Mouse (Mus musculus) forebrain, embryonic 15.5 days (tissue): ENCODE data around the gene Pttg1. TPM values are rescaled to one million over a fixed set of nuclear protein-coding genes. Genes with fewer than 3 reads are reported as not detected.

ENCODE experiments used
- ATAC-seq: fragments of 200-750 bp; cut with Nextera tagmentation; replicated peaks from 2 replicates; pipeline ENCODE4 v1.8.0; 2017; ENCODE audit warnings: mild to moderate bottlenecking, moderate TSS enrichment, moderate library complexity
- H3K27ac ChIP-seq: fragments of 300-500 bp; sonication (generic); replicated peaks from 2 replicates; pipeline ENCODE4 v1.5.1; 2015; ENCODE audit warnings: mild to moderate bottlenecking, inconsistent platforms
- H3K27me3 ChIP-seq: fragments of 300-500 bp; sonication (generic); 2 replicates; pipeline ENCODE4 v1.6.1; 2015; ENCODE audit warnings: inconsistent platforms
- H3K36me3 ChIP-seq: fragments of 300-500 bp; sonication (generic); 2 replicates; pipeline ENCODE4 v1.6.1; 2015; ENCODE audit warnings: mild to moderate bottlenecking, inconsistent platforms
- H3K4me1 ChIP-seq: fragments of 300-500 bp; sonication (generic); 2 replicates; pipeline ENCODE4 v1.6.1; 2015; ENCODE audit warnings: inconsistent platforms
- H3K4me2 ChIP-seq: fragments of 300-500 bp; sonication (generic); replicated peaks from 2 replicates; pipeline ENCODE4 v1.6.1; 2015; ENCODE audit warnings: mild to moderate bottlenecking, inconsistent platforms
- H3K4me3 ChIP-seq: fragments of 300-500 bp; sonication (generic); 2 replicates; pipeline ENCODE4 v1.5.1; 2015; ENCODE audit warnings: mild to moderate bottlenecking, inconsistent platforms
- H3K9ac ChIP-seq: fragments of 300-500 bp; sonication (generic); replicated peaks from 2 replicates; pipeline ENCODE4 v1.6.1; 2015; ENCODE audit warnings: mild to moderate bottlenecking, inconsistent platforms
- H3K9me3 ChIP-seq: fragments of 300-500 bp; sonication (generic); 2 replicates; pipeline ENCODE4 v1.6.1; 2016; ENCODE audit warnings: inconsistent platforms
- WGBS: fragments of 180-500 bp; shearing (Covaris S2); methylation state at CpG from one replicate; pipeline ENCODE4 v1.1.7; 2015; ENCODE audit warnings: mixed read lengths; 5-methylcytosine and 5-hydroxymethylcytosine counted together
- polyA plus RNA-seq: library from polyadenylated mRNA; unstranded; fragments of >200 nt; fragmentation: Nextera tagmentation; extraction: Ambion mirVana; gene quantifications from 2 replicates; pipeline ENCODE4 v1.2.1, GENCODE M21; 2015

Gene Pttg1
- polyA plus RNA-seq, 1 experiment from 2014 or later = 30.7 TPM

GRCm38 (mm10) chr11:43385055-43385649 is 40.9 kb downstream of the Pttg1 start:
- H3K36me3 ChIP-seq = no peaks in the 10 kb centered on the region
- peak overlapping the region; percentile 39 for H3K4me3 ChIP-seq
- peak overlapping the region; percentile 66 for H3K27ac ChIP-seq
- H3K9ac ChIP-seq = peak overlapping the region; percentile 54
- H3K4me1 ChIP-seq = peaks cover 14% of the 10 kb centered on the region
- 1% methylated on average over 18 of the region's 18 CpGs for WGBS
- no peaks in the 10 kb centered on the region for H3K27me3 ChIP-seq
- H3K4me2 ChIP-seq = peak overlapping the region; percentile 80
- H3K9me3 ChIP-seq = no peaks in the 10 kb centered on the region
- peak; percentile 87 for ATAC-seq

GRCm38 (mm10) chr11:43383581-43383980 is 42.5 kb downstream of the Pttg1 start:
- no peaks in the 10 kb centered on the region for H3K9me3 ChIP-seq
- no peak overlapping the region for H3K4me2 ChIP-seq
- no peaks in the 10 kb centered on the region for H3K27me3 ChIP-seq
- no peak for ATAC-seq
- no peak overlapping the region for H3K27ac ChIP-seq
- H3K36me3 ChIP-seq = no peaks in the 10 kb centered on the region
- H3K4me3 ChIP-seq = no peak overlapping the region
- peaks cover 14% of the 10 kb centered on the region for H3K4me1 ChIP-seq
- H3K9ac ChIP-seq = no peak overlapping the region
- 96% methylated on average over 2 of the region's 2 CpGs for WGBS

- Histone ChIP-seq H3K9ac (no peak overlapping the region), H3K4me1 (peaks cover 13% of the 10 kb centered on the region), H3K27ac (no peak overlapping the region), H3K36me3 (no peaks in the 10 kb centered on the region), H3K4me3 (no peak overlapping the region), H3K27me3 (no peaks in the 10 kb centered on the region), H3K9me3 (no peaks in the 10 kb centered on the region), H3K4me2 (no peak overlapping the region)
- ATAC-seq = no peak
- WGBS = 91% methylated on average over 7 of the region's 7 CpGs
Measured at GRCm38 (mm10) chr11:43380901-43381300, 45.1 kb downstream of the Pttg1 start.

- 85% methylated on average over 11 of the region's 11 CpGs for WGBS
- no peak for ATAC-seq
Measured at GRCm38 (mm10) chr11:43379911-43380485, 46.1 kb downstream of the Pttg1 start.

GRCm38 (mm10) chr11:43379488-43379887 is 46.6 kb downstream of the Pttg1 start:
- WGBS = 95% methylated on average over 3 of the region's 3 CpGs

More at GRCm38 (mm10) chr11:43379911-43380485, 46.1 kb downstream of the Pttg1 start:
- Histone ChIP-seq H3K4me2 (no peak overlapping the region), H3K36me3 (no peaks in the 10 kb centered on the region), H3K27me3 (no peaks in the 10 kb centered on the region), H3K27ac (no peak overlapping the region), H3K4me1 (peaks cover 4% of the 10 kb centered on the region), H3K9me3 (no peaks in the 10 kb centered on the region), H3K9ac (no peak overlapping the region), H3K4me3 (no peak overlapping the region)

GRCm38 (mm10) chr11:43377083-43377850 is 48.8 kb downstream of the Pttg1 start:
- Histone ChIP-seq H3K4me2 (no peak overlapping the region), H3K27ac (no peak overlapping the region), H3K4me1 (no peaks in the 10 kb centered on the region), H3K9ac (no peak overlapping the region), H3K4me3 (no peak overlapping the region), H3K27me3 (no peaks in the 10 kb centered on the region), H3K9me3 (no peaks in the 10 kb centered on the region), H3K36me3 (no peaks in the 10 kb centered on the region)
- no peak for ATAC-seq
- 90% methylated on average over 8 of the region's 8 CpGs for WGBS

More at GRCm38 (mm10) chr11:43379488-43379887, 46.6 kb downstream of the Pttg1 start:
- Histone ChIP-seq H3K4me3 (no peak overlapping the region), H3K27me3 (no peaks in the 10 kb centered on the region), H3K9me3 (no peaks in the 10 kb centered on the region), H3K9ac (no peak overlapping the region), H3K36me3 (no peaks in the 10 kb centered on the region), H3K4me2 (no peak overlapping the region), H3K4me1 (no peaks in the 10 kb centered on the region), H3K27ac (no peak overlapping the region)
- ATAC-seq = no peak

- no peaks in the 10 kb centered on the region for H3K9me3 ChIP-seq
- H3K27ac ChIP-seq = no peak overlapping the region
- H3K4me3 ChIP-seq = no peak overlapping the region
- ATAC-seq = no peak
- H3K36me3 ChIP-seq = no peaks in the 10 kb centered on the region
- H3K4me2 ChIP-seq = no peak overlapping the region
- no peaks in the 10 kb centered on the region for H3K4me1 ChIP-seq
- WGBS = 84% methylated on average over 1 of the region's 1 CpGs
- H3K9ac ChIP-seq = no peak overlapping the region
- no peaks in the 10 kb centered on the region for H3K27me3 ChIP-seq
Measured at GRCm38 (mm10) chr11:43376598-43376997, 49.5 kb downstream of the Pttg1 start.

GRCm38 (mm10) chr11:43374956-43375355 is 51.1 kb downstream of the Pttg1 start:
- Histone ChIP-seq H3K9ac (no peak overlapping the region), H3K27me3 (no peaks in the 10 kb centered on the region), H3K4me1 (no peaks in the 10 kb centered on the region), H3K27ac (no peak overlapping the region), H3K9me3 (no peaks in the 10 kb centered on the region), H3K4me2 (no peak overlapping the region), H3K36me3 (no peaks in the 10 kb centered on the region), H3K4me3 (no peak overlapping the region)
- no peak for ATAC-seq
- 92% methylated on average over 6 of the region's 6 CpGs for WGBS

GRCm38 (mm10) chr11:43373367-43373766 is 52.7 kb downstream of the Pttg1 start:
- WGBS = 91% methylated on average over 3 of the region's 3 CpGs
- Histone ChIP-seq H3K4me3 (no peak overlapping the region), H3K4me2 (no peak overlapping the region), H3K9me3 (no peaks in the 10 kb centered on the region), H3K9ac (no peak overlapping the region), H3K4me1 (no peaks in the 10 kb centered on the region), H3K27ac (no peak overlapping the region), H3K36me3 (no peaks in the 10 kb centered on the region), H3K27me3 (no peaks in the 10 kb centered on the region)
- ATAC-seq = no peak

- no peaks in the 10 kb centered on the region for H3K27me3 ChIP-seq
- WGBS = 94% methylated on average over 3 of the region's 3 CpGs
- no peak for ATAC-seq
- H3K9ac ChIP-seq = no peak overlapping the region
- no peak overlapping the region for H3K4me3 ChIP-seq
- no peaks in the 10 kb centered on the region for H3K36me3 ChIP-seq
- H3K4me1 ChIP-seq = no peaks in the 10 kb centered on the region
- H3K9me3 ChIP-seq = no peaks in the 10 kb centered on the region
- H3K4me2 ChIP-seq = no peak overlapping the region
- no peak overlapping the region for H3K27ac ChIP-seq
Measured at GRCm38 (mm10) chr11:43371807-43372206, 54.2 kb downstream of the Pttg1 start.
